Mouse (Mus musculus): ENCODE data around the gene Shd. TPM values are rescaled to one million over a fixed set of nuclear protein-coding genes. Genes with fewer than 3 reads are reported as not detected.
A peak's percentile ranks its signal among the peaks of the same experiment; 100 is the strongest.

The Shd gene
- total and polyA plus RNA-seq, 3 experiments, result 0.46 to 0.87 (median 0.47) TPM

- Histone ChIP-seq H3K4me2 (ENCODE audit: insufficient read depth, low read depth, poor library complexity, severe bottlenecking) (peak overlapping the region; percentile 79), H3K9ac (ENCODE audit: insufficient read depth, low read depth) (peak overlapping the region; percentile 82; the same call in 1 of the 2 replicates), H3K36me3 (replicated peaks in 1 of 2; ENCODE audit: control insufficient read depth in 1 of 2, insufficient read depth in 1 of 2, low read length in 1 of 2) (peaks cover 27 to 40% of the 10 kb centered on the region in 2 experiments), H3K4me3 (replicated peaks in 1 of 3; ENCODE audit: low read depth in 2 of 3, low read length in 2 of 3, poor library complexity in 1 of 3) (peak overlapping the region in 1 of 3 experiments; percentile 91), H3K27me3 (replicated peaks) (no peaks in the 10 kb centered on the region), H3K27ac (ENCODE audit: insufficient read depth, low read depth) (no peak overlapping the region), H3K79me2 (replicated peaks; ENCODE audit: control insufficient read depth, extremely low read depth, insufficient read depth, poor library complexity, severe bottlenecking) (peaks cover 5% of the 10 kb centered on the region; the same call in 1 of the 2 replicates), H3K9me3 (replicated peaks; ENCODE audit: low read length) (no peaks in the 10 kb centered on the region), H3K4me1 (ENCODE audit: control insufficient read depth in 1 of 2, insufficient read depth in 2 of 2) (peaks cover 6 to 20% of the 10 kb centered on the region in 2 experiments)
- dilution Hi-C loops (cut with MboI; ENCODE audit: extremely low pct_ligation_motif_present, extremely low pct_unique_long_range_greater_than_20kb, low sequenced_read_pairs), result no loop called here
- DNase-seq (ENCODE audit: extremely low read depth), result peak; percentile 71
- in situ Hi-C loops (cut with MboI; ENCODE audit: low pct_ligation_motif_present, low pct_unique_long_range_greater_than_20kb, low sequenced_read_pairs), result no loop called here
- TF ChIP-seq POLR2AphosphoS2 (IDR thresholded peaks at IDR 0.05; ENCODE audit: low read depth, low read length) (no peak), ELF1 (IDR thresholded peaks at IDR 0.05; ENCODE audit: low read depth, low read length) (no peak), EP300 (IDR thresholded peaks at IDR 0.05; ENCODE audit: low read length) (no peak), RAD21 (IDR thresholded peaks at IDR 0.05; ENCODE audit: low read depth, low read length) (peak; percentile 54), TBP (conservative IDR thresholded peaks at IDR 0.05; ENCODE audit: low read depth, low read length) (no peak), ZC3H11A (IDR thresholded peaks at IDR 0.05; ENCODE audit: low read depth, low read length) (no peak), KAT2A (IDR thresholded peaks at IDR 0.05; ENCODE audit: insufficient replicate concordance, low read length) (no peak), USF1 (IDR thresholded peaks at IDR 0.05; ENCODE audit: low read depth, low read length) (no peak), CTCF (conservative IDR thresholded peaks at IDR 0.05 in 1 of 2, IDR thresholded peaks at IDR 0.05 in 1 of 2; ENCODE audit: low read depth in 2 of 2, low read length in 2 of 2) (peak; percentile 91 to 97), SMC3 (IDR thresholded peaks at IDR 0.05; ENCODE audit: low read depth, low read length) (peak; percentile 86), MXI1 (IDR thresholded peaks at IDR 0.05; ENCODE audit: low read depth, low read length) (no peak), ETS1 (conservative IDR thresholded peaks at IDR 0.05; ENCODE audit: low read depth, low read length) (no peak), BHLHE40 (IDR thresholded peaks at IDR 0.05; ENCODE audit: low read depth, low read length) (no peak), E2F4 (IDR thresholded peaks at IDR 0.05; ENCODE audit: insufficient replicate concordance, low read depth, low read length) (no peak), ZMIZ1 (IDR thresholded peaks at IDR 0.05; ENCODE audit: low read depth, low read length) (no peak), TCF12 (IDR thresholded peaks at IDR 0.05; ENCODE audit: low read depth, low read length) (no peak), RCOR1 (conservative IDR thresholded peaks at IDR 0.05; ENCODE audit: low read depth, low read length) (no peak)
These were observed 40.4 kb downstream of the Shd start for GRCm38 (mm10) chr17:56010681-56011080.

DNA sequence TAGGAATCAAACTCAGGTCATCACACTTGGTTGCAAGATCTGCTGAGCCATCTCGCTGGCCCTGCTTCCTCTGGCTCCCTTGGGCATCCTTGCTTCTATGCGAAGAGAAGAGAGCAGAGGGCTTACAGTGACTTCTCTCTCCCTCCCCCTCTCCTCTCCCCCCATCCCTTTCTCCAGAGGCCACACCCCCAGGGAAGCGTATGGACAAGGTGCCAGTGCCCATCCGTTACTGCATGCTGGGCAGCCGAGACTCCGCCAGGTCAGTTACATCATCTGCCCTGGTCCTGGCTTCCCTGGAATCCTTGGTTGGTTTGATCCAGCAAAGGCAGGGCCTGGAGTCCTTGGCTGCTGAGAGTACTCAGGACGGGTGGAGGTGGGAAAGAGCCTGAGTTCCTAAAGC lies 41.2 kb downstream of the Shd start:
- dilution Hi-C loops (cut with MboI; ENCODE audit: extremely low pct_ligation_motif_present, extremely low pct_unique_long_range_greater_than_20kb, low sequenced_read_pairs) (no loop called here), in situ Hi-C loops (cut with MboI; ENCODE audit: low pct_ligation_motif_present, low pct_unique_long_range_greater_than_20kb, low sequenced_read_pairs) (no loop called here)
- Histone ChIP-seq H3K4me3 (replicated peaks in 1 of 3; ENCODE audit: low read depth in 2 of 3, low read length in 2 of 3, poor library complexity in 1 of 3) (no peak overlapping the region), H3K79me2 (replicated peaks; ENCODE audit: control insufficient read depth, extremely low read depth, insufficient read depth, poor library complexity, severe bottlenecking) (peaks cover 5% of the 10 kb centered on the region; the same call in 1 of the 2 replicates), H3K9me3 (replicated peaks; ENCODE audit: low read length) (no peaks in the 10 kb centered on the region), H3K27me3 (replicated peaks) (no peaks in the 10 kb centered on the region), H3K27ac (ENCODE audit: insufficient read depth, low read depth) (no peak overlapping the region), H3K4me2 (ENCODE audit: insufficient read depth, low read depth, poor library complexity, severe bottlenecking) (no peak overlapping the region), H3K36me3 (replicated peaks in 1 of 2; ENCODE audit: control insufficient read depth in 1 of 2, insufficient read depth in 1 of 2, low read length in 1 of 2) (peaks cover 34 to 47% of the 10 kb centered on the region in 2 experiments), H3K4me1 (ENCODE audit: control insufficient read depth in 1 of 2, insufficient read depth in 2 of 2) (peaks cover 6 to 20% of the 10 kb centered on the region in 2 experiments), H3K9ac (ENCODE audit: insufficient read depth, low read depth) (no peak overlapping the region)
- TF ChIP-seq NELFE (IDR thresholded peaks at IDR 0.05; ENCODE audit: low read depth, low read length) (no peak), MXI1 (IDR thresholded peaks at IDR 0.05; ENCODE audit: low read depth, low read length) (no peak), RCOR1 (conservative IDR thresholded peaks at IDR 0.05; ENCODE audit: low read depth, low read length) (no peak), ZKSCAN1 (IDR thresholded peaks at IDR 0.05; ENCODE audit: borderline replicate concordance, low read depth, low read length) (no peak), CTCF (conservative IDR thresholded peaks at IDR 0.05 in 1 of 2, IDR thresholded peaks at IDR 0.05 in 1 of 2; ENCODE audit: low read depth in 2 of 2, low read length in 2 of 2) (no peak), USF2 (conservative IDR thresholded peaks at IDR 0.05; ENCODE audit: low read depth, low read length) (no peak), TCF12 (IDR thresholded peaks at IDR 0.05; ENCODE audit: low read depth, low read length) (no peak), MEF2A (IDR thresholded peaks at IDR 0.05; ENCODE audit: borderline replicate concordance, low read depth, low read length) (no peak), TBP (conservative IDR thresholded peaks at IDR 0.05; ENCODE audit: low read depth, low read length) (no peak), ETS1 (conservative IDR thresholded peaks at IDR 0.05; ENCODE audit: low read depth, low read length) (no peak), POLR2AphosphoS2 (IDR thresholded peaks at IDR 0.05; ENCODE audit: low read depth, low read length) (no peak), MAX (IDR thresholded peaks at IDR 0.05; ENCODE audit: low read length) (no peak), MAZ (IDR thresholded peaks at IDR 0.05; ENCODE audit: low read depth, low read length) (no peak), ZC3H11A (IDR thresholded peaks at IDR 0.05; ENCODE audit: low read depth, low read length) (no peak), ELF1 (IDR thresholded peaks at IDR 0.05; ENCODE audit: low read depth, low read length) (no peak), SIN3A (IDR thresholded peaks at IDR 0.05; ENCODE audit: low read length) (no peak)
- no peak for DNase-seq (ENCODE audit: extremely low read depth)
